Mouse (Mus musculus): Measurements from ENCODE around the gene Psmc3.
"Not testable (repeated sequence)": the region's sequence is repeated elsewhere in the genome, so short reads cannot be mapped to it uniquely, and the experiment has no call there.

Gene Psmc3

GRCm38 (mm10) chr2:91053934-91054382 is at the start of gene Psmc3:
Psmc3 (plus strand) TSS chr2:91054009.
- peak; percentile 97 for DNase-seq

- DNase-seq: no peak
These were observed 45.3 kb upstream of the Psmc3 start for GRCm38 (mm10) chr2:91008536-91008935.

- no peak for DNase-seq
These were observed 39.9 kb upstream of the Psmc3 start for GRCm38 (mm10) chr2:91013881-91014280.

GRCm38 (mm10) chr2:91015386-91015785 is 38.4 kb upstream of the Psmc3 start:
- DNase-seq: no peak

- DNase-seq: peak; percentile 46
These were observed 35.6 kb upstream of the Psmc3 start for GRCm38 (mm10) chr2:91018061-91018788.

- no peak for DNase-seq
These were observed 33.9 kb upstream of the Psmc3 start for GRCm38 (mm10) chr2:91019911-91020310.

GRCm38 (mm10) chr2:91022266-91022665 is 31.5 kb upstream of the Psmc3 start:
- not testable (repeated sequence) for DNase-seq

GRCm38 (mm10) chr2:91023131-91023530 is 30.7 kb upstream of the Psmc3 start:
- no peak for DNase-seq

- DNase-seq: no peak
These were observed 29.9 kb upstream of the Psmc3 start for GRCm38 (mm10) chr2:91023956-91024355.

GRCm38 (mm10) chr2:91025081-91025516 is 28.7 kb upstream of the Psmc3 start:
- DNase-seq: no peak

GRCm38 (mm10) chr2:91026491-91026890 is 27.3 kb upstream of the Psmc3 start:
- DNase-seq: no peak

- DNase-seq: peak; percentile 55
These were observed 26.2 kb upstream of the Psmc3 start for GRCm38 (mm10) chr2:91027391-91028214.

- DNase-seq: no peak
These were observed 22.6 kb upstream of the Psmc3 start for GRCm38 (mm10) chr2:91031216-91031615.

- peak; percentile 8 for DNase-seq
These were observed 20.8 kb upstream of the Psmc3 start for GRCm38 (mm10) chr2:91033000-91033399.

GRCm38 (mm10) chr2:91035385-91035784 is 18.4 kb upstream of the Psmc3 start, which contains the start of gene Rapsn:
Rapsn (plus strand) TSS chr2:91035620.
- peak; percentile 69 for DNase-seq

- no peak for DNase-seq
These were observed 12.0 kb upstream of the Psmc3 start for GRCm38 (mm10) chr2:91041786-91042185.

GRCm38 (mm10) chr2:91042651-91043398 is 11.0 kb upstream of the Psmc3 start:
- DNase-seq: peak; percentile 20

GRCm38 (mm10) chr2:91044727-91045126 is 9.1 kb upstream of the Psmc3 start:
- no peak for DNase-seq

- DNase-seq: not testable (repeated sequence)
These were observed 8.0 kb upstream of the Psmc3 start for GRCm38 (mm10) chr2:91045805-91046204.

- no peak for DNase-seq
These were observed 6.5 kb upstream of the Psmc3 start for GRCm38 (mm10) chr2:91047359-91047758.

- DNase-seq: no peak
These were observed 1.9 kb upstream of the Psmc3 start for GRCm38 (mm10) chr2:91051917-91052316.

- DNase-seq: no peak
These were observed 1.1 kb upstream of the Psmc3 start for GRCm38 (mm10) chr2:91052752-91053151.

Data from lung, postnatal 36 days (tissue).